Mouse (Mus musculus): ENCODE measurements around the gene Prkcg. TPM values are rescaled to one million over a fixed set of nuclear protein-coding genes. Genes with fewer than 3 reads are reported as not detected.

Prkcg gene
- polyA plus RNA-seq, 1 experiment from 2014 or later, result 0.09 TPM

DNA sequence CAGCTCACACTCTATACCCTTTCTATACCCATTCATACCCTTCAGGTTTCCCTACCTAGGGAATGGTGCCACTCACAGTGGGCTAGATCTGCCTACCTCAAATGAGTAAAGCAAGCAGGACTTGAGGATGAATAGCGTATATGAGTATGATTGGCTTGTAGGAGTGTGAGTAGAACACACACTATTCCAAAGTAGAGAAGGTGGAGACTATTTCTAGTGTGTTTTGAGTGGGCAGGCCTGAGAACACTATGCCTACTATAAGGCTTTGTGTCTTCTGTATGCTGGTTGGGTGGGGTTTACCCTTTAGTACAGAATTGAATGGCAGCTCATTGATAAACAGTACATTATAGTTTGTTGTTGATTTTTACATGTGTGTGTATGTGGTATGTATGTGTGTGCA is 34.8 kb downstream of the Prkcg start:
- no peak overlapping the region for H3K4me2 ChIP-seq (ENCODE audit: low read depth, low read length)
- H3K36me3 ChIP-seq (replicated peaks; ENCODE audit: insufficient read depth, low read length), result no peaks in the 10 kb centered on the region
- DNase-seq, result no peak
- no peak for ATAC-seq
- no peaks in the 10 kb centered on the region for H3K27me3 ChIP-seq (ENCODE audit: insufficient read depth, low read length)
- H3K4me3 ChIP-seq (ENCODE audit: low read depth, low read length), result no peak overlapping the region
- no peak for TF ChIP-seq EP300 (IDR thresholded peaks at IDR 0.05; ENCODE audit: low read depth)
- no peak for TF ChIP-seq CTCF (IDR thresholded peaks at IDR 0.05; ENCODE audit: low read depth)
- H3K9ac ChIP-seq (replicated peaks), result no peak overlapping the region
- H3K4me1 ChIP-seq (ENCODE audit: insufficient read depth), result no peaks in the 10 kb centered on the region
- no peaks in the 10 kb centered on the region for H3K9me3 ChIP-seq (ENCODE audit: low read length)
- WGBS (ENCODE audit: insufficient replicate concordance), result 91% methylated on average over 1 of the region's 1 CpGs
- no peak overlapping the region for H3K27ac ChIP-seq (ENCODE audit: low read depth)

DNA sequence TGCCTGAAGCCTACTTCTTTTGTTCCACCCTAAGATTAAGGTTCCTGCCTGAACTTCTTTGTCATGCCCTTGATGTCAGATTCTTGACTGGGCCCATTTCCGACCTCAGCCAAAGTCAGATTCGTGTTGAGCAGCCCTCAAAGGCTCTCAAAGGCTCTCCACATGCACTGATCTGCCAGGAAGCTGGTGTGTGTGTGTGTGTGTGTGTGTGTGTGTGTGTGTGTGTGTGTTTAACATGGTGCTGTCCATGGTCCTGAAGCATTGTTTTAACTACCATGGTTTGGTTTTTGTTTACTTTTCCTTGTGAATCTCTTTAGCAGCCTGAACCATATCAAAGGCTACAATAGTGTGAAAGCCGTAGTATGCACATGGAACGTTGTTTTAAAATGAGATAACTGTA is 39.0 kb downstream of the Prkcg start:
- no peak for ATAC-seq
- Histone ChIP-seq H3K27me3 (ENCODE audit: insufficient read depth, low read length) (peaks cover 24% of the 10 kb centered on the region), H3K4me2 (ENCODE audit: low read depth, low read length) (no peak overlapping the region), H3K36me3 (replicated peaks; ENCODE audit: insufficient read depth, low read length) (no peaks in the 10 kb centered on the region), H3K9me3 (ENCODE audit: low read length) (no peaks in the 10 kb centered on the region), H3K4me3 (ENCODE audit: low read depth, low read length) (no peak overlapping the region), H3K27ac (ENCODE audit: low read depth) (no peak overlapping the region), H3K4me1 (ENCODE audit: insufficient read depth) (peaks cover 6% of the 10 kb centered on the region), H3K9ac (replicated peaks) (no peak overlapping the region)
- 56% methylated on average over 4 of the region's 4 CpGs for WGBS (ENCODE audit: insufficient replicate concordance)
- DNase-seq, result no peak
- TF ChIP-seq EP300 (IDR thresholded peaks at IDR 0.05; ENCODE audit: low read depth) (no peak), CTCF (IDR thresholded peaks at IDR 0.05; ENCODE audit: low read depth) (no peak)

DNA sequence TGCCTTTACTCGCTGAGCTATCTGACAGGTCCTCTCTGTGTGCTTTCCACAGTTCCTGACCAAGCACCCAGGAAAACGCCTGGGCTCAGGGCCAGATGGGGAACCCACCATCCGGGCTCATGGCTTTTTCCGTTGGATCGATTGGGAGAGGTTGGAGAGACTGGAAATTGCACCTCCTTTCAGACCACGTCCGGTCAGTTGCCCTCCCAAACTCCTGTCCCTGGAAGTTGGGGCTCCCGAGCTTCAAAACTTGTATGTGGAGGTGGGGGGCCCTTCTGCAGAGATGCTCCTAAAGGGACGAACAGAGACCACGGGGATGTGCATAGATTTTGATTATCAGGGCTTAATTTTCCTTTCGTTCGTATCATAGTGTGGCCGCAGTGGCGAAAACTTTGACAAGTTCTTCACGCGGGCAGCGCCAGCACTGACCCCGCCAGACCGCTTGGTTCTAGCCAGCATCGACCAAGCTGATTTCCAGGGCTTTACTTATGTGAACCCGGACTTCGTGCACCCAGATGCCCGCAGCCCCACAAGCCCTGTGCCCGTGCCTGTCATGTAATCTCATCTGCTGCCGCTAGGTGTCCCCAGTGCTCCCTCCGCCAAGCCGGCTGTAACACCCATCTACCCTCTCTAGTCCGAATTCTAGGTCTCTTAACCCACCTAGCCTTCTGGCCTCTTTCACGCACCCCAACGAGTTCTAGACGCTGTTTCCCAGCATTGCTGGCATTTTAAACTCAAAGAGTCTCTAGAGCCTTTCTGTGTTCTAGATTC is 41.0 kb downstream of the Prkcg start:
- no peak overlapping the region for H3K4me3 ChIP-seq (ENCODE audit: low read depth, low read length)
- H3K4me2 ChIP-seq (ENCODE audit: low read depth, low read length), result no peak overlapping the region; the same call in 1 of the 2 replicates
- no peaks in the 10 kb centered on the region for H3K36me3 ChIP-seq (replicated peaks; ENCODE audit: insufficient read depth, low read length)
- peaks cover 37% of the 10 kb centered on the region for H3K27me3 ChIP-seq (ENCODE audit: insufficient read depth, low read length)
- H3K9me3 ChIP-seq (ENCODE audit: low read length), result no peaks in the 10 kb centered on the region
- no peak overlapping the region for H3K27ac ChIP-seq (ENCODE audit: low read depth)
- peak; percentile 77 for DNase-seq
- TF ChIP-seq CTCF (IDR thresholded peaks at IDR 0.05; ENCODE audit: low read depth) (peak; percentile 94), EP300 (IDR thresholded peaks at IDR 0.05; ENCODE audit: low read depth) (no peak)
- peaks cover 6% of the 10 kb centered on the region for H3K4me1 ChIP-seq (ENCODE audit: insufficient read depth)
- 18% methylated on average over 31 of the region's 31 CpGs for WGBS (ENCODE audit: insufficient replicate concordance)
- no peak overlapping the region for H3K9ac ChIP-seq (replicated peaks)
- ATAC-seq, result peak; percentile 33; the same call in 1 of the 2 replicates

DNA sequence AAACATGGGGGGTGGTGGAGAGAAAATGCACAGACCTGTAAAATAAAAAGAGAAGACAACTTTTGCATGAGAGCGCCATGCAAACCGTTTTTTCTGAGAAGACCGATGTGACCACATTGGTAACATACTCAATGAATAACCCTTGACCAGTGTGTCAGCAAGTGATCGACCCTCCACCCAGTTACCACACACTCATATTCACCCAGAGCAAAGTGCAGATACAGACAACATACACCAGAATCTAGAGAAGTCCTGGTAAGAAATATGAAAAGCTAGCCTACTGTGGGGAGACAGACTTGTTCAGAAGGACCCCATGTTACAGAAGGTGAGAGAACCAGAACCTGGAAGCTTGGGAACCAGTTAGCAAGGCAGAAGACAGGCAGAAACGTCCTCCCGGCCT is 42.2 kb downstream of the Prkcg start:
- DNase-seq (no peak), ATAC-seq (peak; percentile 95)
- peaks cover 6% of the 10 kb centered on the region for H3K4me1 ChIP-seq (ENCODE audit: insufficient read depth)
- H3K36me3 ChIP-seq (replicated peaks; ENCODE audit: insufficient read depth, low read length), result no peaks in the 10 kb centered on the region
- peak overlapping the region; percentile 53 for H3K4me2 ChIP-seq (ENCODE audit: low read depth, low read length)
- TF ChIP-seq CTCF (IDR thresholded peaks at IDR 0.05; ENCODE audit: low read depth) (no peak), EP300 (IDR thresholded peaks at IDR 0.05; ENCODE audit: low read depth) (peak; percentile 42; the same call in 1 of the 2 replicates)
- 0 out of 2 replicates have a peak overlapping the region, but pooled peaks have one; percentile 20 for H3K4me3 ChIP-seq (ENCODE audit: low read depth, low read length)
- peaks cover 37% of the 10 kb centered on the region for H3K27me3 ChIP-seq (ENCODE audit: insufficient read depth, low read length)
- H3K27ac ChIP-seq (ENCODE audit: low read depth), result peak overlapping the region; percentile 57; the same call in 1 of the 2 replicates
- no peaks in the 10 kb centered on the region for H3K9me3 ChIP-seq (ENCODE audit: low read length)
- no peak overlapping the region; the same call in 1 of the 2 replicates for H3K9ac ChIP-seq (replicated peaks)
- 43% methylated on average over 6 of the region's 6 CpGs for WGBS (ENCODE audit: insufficient replicate concordance)

DNA sequence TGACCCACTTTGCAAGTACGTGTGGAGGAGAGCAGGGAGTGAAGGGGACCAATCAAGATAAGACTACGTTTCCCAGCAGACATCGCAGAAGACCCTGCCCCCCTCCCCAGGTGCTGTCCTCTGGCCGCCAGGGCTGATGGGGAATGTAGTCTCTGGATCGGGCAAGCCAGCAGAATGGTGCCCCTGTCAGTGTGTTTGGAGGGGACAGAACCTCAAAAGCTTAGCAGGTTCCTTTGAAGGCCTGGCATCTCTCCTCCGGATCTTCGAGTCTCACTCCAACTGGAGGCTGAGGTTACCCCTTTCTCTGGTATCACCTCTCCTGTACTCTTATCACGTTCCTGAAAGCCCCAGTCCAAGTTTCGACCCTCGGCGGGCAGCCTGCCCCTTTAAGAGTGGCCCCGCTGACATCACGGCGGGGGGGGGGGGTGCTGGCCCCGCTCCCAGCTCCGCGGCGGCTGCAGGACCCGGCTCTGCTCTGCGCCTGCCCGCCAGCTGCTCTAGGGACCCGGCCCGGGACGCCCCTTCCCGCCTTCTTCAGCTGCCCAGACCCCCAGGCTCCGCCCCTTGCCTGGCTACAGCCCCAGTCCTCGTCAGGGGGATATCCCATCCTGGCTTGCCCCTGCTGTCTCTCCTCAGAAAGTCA is 42.7 kb downstream of the Prkcg start:
- peak; percentile 95 for ATAC-seq
- TF ChIP-seq EP300 (IDR thresholded peaks at IDR 0.05; ENCODE audit: low read depth) (peak; percentile 1; the same call in 1 of the 2 replicates), CTCF (IDR thresholded peaks at IDR 0.05; ENCODE audit: low read depth) (no peak)
- DNase-seq, result peak; percentile 67
- Histone ChIP-seq H3K36me3 (replicated peaks; ENCODE audit: insufficient read depth, low read length) (no peaks in the 10 kb centered on the region), H3K4me1 (ENCODE audit: insufficient read depth) (peaks cover 6% of the 10 kb centered on the region), H3K9me3 (ENCODE audit: low read length) (no peaks in the 10 kb centered on the region), H3K9ac (replicated peaks) (no peak overlapping the region; the same call in 1 of the 2 replicates), H3K4me3 (ENCODE audit: low read depth, low read length) (peak overlapping the region; percentile 20), H3K27ac (ENCODE audit: low read depth) (peak overlapping the region; percentile 57; the same call in 1 of the 2 replicates), H3K4me2 (ENCODE audit: low read depth, low read length) (peak overlapping the region; percentile 53), H3K27me3 (ENCODE audit: insufficient read depth, low read length) (peaks cover 41% of the 10 kb centered on the region)
- 1% methylated on average over 27 of the region's 27 CpGs for WGBS (ENCODE audit: insufficient replicate concordance)

DNA sequence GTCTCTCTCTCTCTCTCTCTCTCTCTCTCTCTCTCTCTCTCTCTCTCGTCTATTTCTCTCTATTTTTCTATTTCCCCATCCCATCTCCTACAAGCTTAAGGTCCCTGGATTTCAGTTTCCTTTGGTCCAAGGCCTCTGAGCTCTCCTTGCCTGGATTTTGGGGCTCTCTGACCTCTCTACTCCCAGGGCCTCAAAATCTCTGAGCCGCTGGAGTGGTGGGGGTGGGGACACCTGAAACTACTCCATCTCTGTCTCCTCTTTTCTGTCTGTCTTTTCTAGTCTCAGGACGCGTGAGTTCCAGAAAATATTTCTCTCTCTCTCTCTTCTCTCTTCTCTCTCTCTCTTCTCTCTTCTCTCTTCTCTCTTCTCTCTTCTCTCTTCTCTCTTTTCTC is 43.2 kb downstream of the Prkcg start:
- Histone ChIP-seq H3K4me3 (ENCODE audit: low read depth, low read length) (peak overlapping the region; percentile 20), H3K36me3 (replicated peaks; ENCODE audit: insufficient read depth, low read length) (no peaks in the 10 kb centered on the region), H3K9ac (replicated peaks) (no peak overlapping the region), H3K4me2 (ENCODE audit: low read depth, low read length) (peak overlapping the region; percentile 53), H3K27ac (ENCODE audit: low read depth) (no peak overlapping the region), H3K27me3 (ENCODE audit: insufficient read depth, low read length) (peaks cover 41% of the 10 kb centered on the region), H3K9me3 (ENCODE audit: low read length) (no peaks in the 10 kb centered on the region), H3K4me1 (ENCODE audit: insufficient read depth) (peaks cover 6% of the 10 kb centered on the region)
- no peak for DNase-seq
- 1% methylated on average over 4 of the region's 4 CpGs for WGBS (ENCODE audit: insufficient replicate concordance)
- TF ChIP-seq EP300 (IDR thresholded peaks at IDR 0.05; ENCODE audit: low read depth) (no peak), CTCF (IDR thresholded peaks at IDR 0.05; ENCODE audit: low read depth) (no peak)
- no peak for ATAC-seq

All from liver, postnatal 0 days (tissue).